Mouse (Mus musculus) liver (tissue): ENCODE measurements at regions not wholly inside any gene's neighbourhood (a gene's known extent, or its start where the extent isn't known, plus 50 kb on each side); places are given as distances from the start of the nearest gene placed in this dataset.

ENCODE experiments used
- DNase-seq: peaks from one replicate; pipeline ENCODE4 v3.0.0-alpha.2; 2020; ENCODE audit warnings: mixed read lengths

DNA sequence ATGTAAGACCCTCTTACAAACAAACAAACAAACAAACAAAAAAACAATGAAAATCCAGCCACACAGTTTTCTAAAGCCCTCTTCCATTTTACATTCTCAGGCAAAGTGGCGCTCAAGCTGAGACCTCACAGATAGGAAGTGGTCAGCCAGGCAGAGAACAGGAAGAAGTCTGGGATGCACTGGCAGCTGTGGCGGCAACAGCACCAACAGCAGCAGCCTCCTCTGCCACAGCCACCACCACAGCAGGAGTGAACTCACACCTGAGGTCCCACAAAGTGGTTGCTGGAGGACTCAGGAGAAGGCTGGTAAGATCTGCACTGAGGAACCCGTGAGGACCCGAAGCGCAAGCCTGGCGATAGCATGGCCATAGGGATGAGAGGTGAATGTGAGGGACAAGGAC, 156.3 kb downstream of the Grm4 start:
- DNase-seq, result no peak

DNA sequence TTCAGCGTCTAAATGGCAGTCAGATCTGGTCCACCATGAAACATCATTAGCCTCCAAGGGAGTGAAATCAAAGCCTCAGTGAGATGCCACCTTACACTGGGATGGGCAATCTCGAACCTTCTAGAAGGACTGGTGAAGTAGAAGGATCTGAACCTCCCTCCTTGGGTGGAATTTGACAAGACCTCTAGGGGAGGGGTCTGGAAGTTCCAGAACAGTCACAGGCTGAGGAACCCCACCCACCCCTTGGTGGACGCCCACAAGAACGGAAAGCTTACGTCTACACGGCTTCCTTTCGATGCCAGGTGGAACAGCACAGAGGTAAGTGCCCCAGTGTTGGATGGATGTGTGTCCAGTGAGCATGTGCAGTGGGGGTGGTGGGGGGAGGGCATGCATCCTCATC, 156.9 kb downstream of the Grm4 start:
- DNase-seq, result no peak

DNA sequence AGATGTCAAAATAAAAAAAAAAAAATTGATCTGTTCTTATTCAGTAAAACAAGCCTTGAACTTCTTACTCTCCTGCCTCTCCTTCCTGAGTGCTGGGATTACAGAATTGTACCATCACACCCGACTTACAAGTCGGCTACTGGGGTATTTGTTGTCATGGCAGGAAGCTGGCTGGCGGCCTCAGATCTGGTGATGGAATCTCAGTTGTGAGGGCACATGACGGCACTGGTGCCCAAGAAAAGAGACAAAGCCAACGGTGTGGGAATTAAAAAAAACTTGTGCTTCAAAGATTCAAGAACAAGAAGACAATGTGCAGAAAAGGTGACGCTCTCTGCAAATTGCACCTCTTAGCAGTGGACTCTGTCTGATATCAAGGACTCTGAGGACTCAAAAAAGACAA, 157.3 kb downstream of the Grm4 start:
- no peak for DNase-seq

DNA sequence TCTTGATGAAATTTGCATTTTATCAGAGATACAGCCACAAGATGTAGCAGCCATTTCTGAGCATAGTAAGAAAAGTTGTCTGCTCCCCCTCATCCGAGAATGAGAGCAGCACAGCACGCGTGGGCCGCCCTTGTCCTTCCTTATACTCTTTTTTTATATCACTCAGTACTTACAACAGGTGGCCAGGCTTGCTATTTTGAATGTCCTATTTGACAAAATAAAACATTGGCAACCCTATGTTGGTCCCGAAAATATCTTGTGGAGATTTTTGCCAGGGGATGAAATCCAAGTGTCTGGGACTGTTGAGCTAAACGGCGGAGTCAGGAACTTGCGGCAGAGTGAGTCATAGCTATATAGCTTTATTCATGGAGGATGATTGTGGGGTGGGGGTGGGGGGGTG, 158.0 kb upstream of the Lemd2 start:
- no peak for DNase-seq

DNA sequence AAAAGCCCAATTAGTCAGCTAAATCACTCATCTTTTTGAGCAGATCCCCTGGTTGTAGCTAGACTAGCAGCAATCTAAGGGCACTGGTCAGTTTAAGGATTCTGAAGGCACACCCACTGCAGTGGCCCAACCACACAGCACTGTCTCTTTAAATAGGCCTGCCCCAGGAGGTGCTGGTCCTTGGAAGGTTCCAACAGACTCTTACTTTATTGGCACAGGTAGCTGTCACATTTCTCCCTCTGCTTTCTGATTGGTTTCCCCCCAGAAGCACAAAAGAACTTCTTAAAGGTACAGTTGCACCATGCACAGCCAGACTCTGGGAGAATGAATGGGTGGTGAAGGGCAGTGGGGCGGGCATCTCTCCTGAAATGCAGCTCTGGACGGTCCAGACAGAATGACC, 157.1 kb upstream of the Lemd2 start:
- DNase-seq, result no peak

DNA sequence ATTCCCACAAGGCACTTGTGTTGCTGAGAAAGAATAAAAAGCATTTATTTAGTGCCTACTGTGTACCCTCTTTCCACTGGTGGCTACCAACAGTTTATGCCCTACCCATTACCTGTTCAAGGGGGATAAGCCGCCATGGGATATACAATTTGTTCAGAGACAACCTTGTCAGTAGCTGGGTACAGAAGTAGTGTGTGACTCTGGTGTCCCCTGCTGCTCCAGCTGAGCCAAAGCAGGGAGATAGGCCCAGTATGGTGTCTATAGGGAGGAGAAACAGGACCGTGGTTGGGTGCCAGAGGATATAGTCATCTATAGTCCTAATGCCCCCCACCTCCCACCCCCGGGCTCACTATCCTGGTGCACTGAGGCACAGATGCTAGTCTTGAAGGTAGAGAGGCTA, 152.6 kb upstream of the Lemd2 start:
- no peak for DNase-seq

DNA sequence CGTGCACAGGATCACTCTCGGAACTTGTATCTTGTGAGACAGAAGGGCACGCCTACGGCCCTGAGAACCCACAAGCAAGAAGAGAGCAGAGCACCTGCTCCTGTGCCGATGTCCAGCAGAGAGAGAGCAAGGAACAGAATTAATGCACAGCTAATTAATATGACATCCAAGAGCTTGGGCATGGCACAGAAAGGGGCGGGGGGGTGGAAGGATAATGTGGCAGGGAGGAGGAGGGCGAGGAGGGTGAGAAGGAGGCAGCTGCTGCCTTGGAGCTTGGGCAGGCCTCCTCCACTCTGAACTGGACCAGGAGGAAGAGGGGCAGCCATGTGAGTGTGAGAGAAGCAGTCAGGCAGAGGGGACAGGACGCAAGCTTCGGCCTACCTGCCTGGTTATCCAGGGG, 151.4 kb upstream of the Lemd2 start:
- no peak for DNase-seq

DNA sequence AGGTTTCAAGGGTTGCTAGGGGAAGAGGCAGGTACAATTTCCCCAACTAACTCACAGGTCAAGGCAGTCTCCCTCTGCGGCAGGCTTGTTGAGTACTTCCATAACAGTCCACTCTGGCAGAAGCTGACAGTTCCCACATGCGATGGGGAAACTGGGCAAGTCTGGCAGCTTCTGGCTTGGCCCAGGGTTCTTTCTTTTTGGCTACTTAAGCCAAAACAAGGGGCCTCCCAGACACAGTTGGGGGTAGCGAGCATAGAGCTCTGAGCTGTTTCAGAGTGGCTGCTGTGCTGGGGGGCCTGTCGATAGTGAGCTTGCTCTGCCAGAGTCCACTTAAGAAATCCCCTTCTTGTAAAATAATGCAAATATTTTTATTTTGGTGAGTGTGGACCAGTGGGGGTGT, 150.8 kb upstream of the Lemd2 start:
- DNase-seq, result no peak

DNA sequence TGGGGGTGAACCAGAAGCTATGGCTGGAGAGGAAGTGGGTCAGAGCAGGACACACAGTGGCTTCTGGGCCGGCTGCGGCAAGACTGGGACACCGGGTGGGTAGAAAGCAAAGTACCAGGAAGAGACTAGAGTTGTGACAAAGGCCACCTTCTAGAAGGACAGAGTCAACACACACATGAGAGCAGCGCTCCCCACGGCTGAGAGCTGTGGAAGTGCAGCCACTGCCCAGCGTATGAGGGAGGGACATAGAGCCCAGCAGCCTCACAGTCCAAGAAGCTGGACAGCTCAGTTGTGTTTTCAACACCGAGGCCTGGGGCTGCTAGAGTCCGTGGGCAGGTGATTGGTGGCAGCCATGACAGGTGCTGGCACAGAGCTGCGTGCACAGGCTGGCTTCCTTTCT, 145.6 kb upstream of the Lemd2 start:
- no peak for DNase-seq

DNA sequence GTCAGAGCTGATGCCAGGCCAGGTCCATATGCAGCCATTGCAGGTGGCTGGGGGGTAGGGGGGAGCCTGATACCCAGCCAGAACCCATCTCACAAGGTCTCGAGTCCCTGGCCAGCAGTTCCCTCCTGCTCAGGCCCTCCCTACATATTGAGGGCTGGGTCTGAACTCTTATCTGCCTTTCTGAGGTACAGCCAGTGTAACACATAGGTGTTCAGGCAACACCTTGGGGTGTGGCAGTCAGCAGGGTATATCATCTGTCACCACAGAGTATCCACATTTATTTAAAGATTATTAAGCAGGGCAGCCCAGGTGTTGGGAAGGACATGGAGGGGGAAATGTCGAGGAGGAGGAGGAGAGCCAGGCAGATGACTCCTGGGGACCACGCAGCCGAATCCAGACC, 145.2 kb upstream of the Lemd2 start:
- no peak for DNase-seq

DNA sequence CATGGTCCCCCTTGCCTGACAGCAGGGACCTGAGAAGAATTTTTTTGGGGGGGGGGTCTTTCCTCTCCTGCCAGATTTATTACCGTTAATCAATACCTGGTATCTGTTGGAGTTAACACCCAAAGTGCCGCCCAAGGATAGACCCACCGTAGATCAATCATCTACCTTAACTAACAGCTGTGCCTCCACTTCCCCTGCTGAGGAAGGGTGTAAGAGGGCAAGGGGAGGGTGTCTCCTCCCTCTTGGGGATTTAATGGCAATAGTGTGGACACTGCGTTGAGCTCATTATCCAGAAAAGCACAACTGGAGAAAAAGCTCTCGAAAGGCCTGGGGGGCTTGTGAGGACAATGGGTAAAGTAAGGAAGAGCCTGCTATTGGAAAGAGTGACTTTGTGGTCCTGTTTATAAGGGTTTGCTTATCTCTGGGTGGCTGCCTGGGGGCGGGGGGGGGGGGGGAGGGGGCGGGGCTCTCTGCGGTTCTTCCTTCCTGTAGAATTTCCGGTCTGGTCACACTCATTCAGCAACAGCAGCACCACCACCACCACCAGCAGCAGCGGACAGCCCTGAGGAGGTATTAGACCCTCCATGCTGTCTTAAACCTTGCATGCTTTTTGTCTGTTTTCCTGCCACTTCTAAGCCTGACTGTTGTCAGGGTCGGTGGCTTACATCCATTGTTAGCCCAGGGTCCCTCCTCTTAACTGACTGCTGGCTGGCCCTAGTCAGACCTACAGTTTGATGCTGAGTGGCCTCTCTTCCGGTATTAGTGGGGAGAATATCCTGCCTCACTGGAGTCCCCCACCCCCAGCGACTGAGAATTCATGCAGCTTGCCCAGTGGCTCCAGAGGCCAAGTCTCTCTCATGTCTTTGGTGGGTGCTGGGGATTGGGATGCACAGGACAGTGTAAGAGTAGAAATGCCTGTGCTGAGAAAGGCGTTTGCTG, 138.0 kb upstream of the Lemd2 start:
- peak; percentile 60 for DNase-seq

DNA sequence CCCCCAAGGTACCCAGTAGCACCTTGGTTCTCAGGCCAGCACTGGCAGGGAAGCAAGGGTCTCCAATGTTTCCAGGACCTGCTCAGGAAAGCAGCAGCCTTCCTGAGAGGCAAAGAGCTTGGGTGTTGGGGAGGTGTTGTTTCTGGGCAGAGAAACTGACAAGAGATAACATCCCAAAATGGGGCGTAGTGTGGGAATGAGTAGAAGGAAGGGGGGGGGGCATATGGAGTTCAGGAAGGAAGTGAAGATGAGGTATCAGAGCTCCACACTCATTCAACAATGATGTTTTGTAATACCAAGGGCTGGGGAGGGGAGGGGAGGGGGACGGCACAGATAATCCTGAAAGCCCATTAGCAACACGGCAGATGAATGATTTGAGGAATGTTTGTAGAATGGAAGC, 135.6 kb upstream of the Lemd2 start:
- no peak for DNase-seq

DNA sequence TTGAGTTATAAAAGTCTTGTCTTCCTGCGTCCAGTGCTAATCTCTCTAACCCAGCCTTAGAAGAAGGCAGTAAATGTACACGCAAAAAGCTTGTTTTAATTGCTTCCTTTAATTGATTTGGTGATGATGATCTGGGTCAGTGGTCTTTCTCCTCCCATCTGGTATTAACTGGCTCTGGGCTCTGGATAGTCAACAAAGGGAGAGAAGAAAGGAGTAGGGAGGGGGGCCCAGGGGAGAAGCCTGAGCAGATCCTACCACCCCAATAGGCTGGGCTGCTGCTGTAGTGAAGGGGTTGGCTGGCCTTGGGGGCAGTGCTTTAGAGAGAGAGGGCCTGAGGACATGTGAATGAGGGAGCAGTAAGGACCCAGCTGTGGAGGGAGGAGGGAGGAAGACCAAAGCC, 135.0 kb upstream of the Lemd2 start:
- no peak for DNase-seq

DNA sequence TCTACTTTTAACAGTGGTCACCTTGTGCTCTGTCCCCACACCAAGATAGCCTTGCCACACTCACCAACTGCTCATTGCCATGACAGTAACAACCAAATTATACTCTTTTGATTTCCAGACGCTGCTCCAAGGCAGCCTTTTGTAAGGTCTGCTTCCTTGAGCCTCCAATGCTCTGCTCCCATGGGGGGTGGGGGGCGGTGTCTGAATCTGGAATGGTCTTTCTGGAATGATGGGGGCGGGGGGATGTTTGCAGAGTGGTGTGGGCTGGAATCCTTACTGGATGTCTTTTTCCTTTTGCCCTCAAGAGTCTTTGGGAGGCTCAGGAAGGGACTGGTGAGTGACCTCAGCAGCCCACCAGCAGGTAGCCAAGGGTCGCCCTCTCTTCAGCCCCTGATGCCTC, 131.4 kb upstream of the Lemd2 start:
- no peak for DNase-seq

DNA sequence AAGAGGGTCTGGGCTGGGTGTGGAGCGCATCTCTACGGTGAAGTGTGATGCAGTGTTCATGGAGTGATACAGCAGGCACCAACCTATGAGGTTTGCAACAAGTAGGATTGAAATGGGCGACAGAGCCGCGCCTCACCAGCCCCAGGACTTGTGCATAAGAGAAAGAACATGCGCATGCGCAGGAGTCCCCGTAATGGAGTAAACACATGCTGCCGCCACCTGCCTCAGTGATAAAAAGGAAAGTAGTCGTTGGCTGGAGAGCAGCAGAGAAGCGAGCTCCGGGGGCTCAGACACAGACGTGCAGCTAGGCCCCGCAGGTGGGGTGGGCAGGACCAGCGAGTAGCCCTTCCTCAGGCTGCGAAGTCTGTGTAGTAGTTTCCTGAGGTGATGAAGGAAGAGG, 129.3 kb upstream of the Lemd2 start:
- peak; percentile 15 for DNase-seq

DNA sequence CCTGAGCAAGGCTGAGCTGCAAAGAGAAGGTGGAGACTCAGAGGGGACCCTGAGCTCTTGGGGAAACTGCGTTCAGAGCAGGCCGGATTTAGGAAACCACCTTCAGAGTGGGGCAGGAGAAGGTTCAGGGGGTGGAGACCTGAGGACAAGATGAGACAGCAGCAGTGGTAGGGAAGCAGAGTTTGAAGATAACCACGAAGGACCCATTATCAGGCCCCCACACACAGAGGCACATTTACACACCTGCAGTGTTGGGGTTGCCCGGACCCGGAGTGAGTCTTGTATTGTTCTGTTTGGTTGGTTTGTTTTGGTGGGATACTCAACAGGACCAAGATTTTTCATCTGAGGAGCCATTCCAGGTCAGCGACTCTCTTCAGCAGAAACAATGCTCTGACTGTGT, 128.9 kb upstream of the Lemd2 start:
- peak; percentile 23 for DNase-seq

DNA sequence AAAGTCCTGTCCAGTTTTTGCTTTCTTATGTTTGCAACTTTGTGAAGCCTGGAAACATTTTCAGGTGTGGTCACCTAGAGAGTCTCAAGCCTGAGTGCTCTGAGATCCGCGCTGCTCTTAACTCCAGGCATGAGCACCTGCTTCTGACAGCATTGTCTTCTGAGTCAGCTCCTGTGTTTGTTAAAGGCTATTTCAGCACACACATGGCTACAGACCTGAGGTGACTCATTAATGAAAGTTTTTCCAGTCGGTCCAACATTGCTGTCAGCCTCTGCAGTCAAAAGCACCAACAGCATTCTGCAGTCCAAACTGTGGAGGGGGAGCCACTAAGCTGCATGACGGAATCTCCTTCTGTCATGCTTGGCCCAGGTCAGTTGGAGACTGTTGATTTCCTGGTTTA, 127.8 kb upstream of the Lemd2 start:
- DNase-seq, result no peak

DNA sequence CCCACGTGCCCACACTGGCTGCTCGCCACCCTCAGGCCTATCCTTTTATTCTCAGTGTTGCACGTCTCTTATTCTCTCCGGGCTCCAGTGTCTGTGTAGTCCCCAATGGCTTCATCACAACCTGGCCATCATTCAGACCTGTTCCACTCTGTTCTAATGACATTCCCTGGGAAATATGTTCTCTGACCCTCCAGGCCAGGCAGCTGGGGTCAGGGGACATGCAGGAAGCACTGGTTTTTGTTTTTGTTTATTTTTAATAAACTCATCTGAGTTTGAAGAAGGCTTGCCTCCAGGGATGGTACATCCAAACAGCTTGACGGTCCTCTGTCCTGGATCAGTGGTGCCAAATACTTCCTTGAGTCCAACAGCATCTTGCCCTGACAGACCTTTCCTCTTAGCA, 127.4 kb upstream of the Lemd2 start:
- DNase-seq, result no peak

DNA sequence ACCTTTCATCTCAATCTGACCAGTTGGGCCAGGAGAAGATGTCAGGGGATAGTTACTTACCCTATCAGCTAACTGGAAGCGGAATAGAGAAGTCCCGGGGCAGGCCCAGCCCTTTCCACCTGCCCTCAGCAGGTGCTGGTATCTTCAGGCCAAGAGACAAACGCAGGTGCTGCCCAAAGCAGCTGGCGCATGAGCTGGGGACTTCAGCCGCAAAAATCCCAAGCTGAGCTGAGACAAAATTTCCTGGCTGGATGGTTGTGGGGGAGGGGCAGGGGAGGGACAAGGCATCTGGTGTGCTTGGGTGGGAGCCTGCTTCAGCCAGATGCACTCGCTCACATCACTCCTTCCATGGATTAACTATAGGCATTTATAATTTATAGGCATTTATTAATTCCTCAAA, 125.5 kb upstream of the Lemd2 start:
- DNase-seq, result no peak

DNA sequence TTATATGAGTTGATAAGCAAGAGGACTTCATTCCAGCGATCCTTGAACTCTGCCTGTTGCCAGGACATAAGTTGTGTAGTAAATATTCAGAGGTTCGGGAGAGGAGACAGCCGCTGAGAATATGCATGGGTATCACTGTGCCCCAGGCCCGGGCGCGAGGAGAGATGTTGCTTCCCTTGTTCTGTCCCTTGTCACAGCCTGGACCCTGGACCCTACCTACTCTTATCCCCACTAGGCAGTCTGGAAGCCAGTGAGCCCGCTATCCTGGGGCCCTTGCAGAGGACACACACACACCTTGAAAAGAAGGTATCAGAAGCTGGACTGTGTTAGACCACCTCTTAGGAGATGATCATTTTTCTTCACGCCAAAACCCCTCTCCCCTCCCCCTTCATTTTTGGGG, 124.9 kb upstream of the Lemd2 start:
- DNase-seq, result no peak

DNA sequence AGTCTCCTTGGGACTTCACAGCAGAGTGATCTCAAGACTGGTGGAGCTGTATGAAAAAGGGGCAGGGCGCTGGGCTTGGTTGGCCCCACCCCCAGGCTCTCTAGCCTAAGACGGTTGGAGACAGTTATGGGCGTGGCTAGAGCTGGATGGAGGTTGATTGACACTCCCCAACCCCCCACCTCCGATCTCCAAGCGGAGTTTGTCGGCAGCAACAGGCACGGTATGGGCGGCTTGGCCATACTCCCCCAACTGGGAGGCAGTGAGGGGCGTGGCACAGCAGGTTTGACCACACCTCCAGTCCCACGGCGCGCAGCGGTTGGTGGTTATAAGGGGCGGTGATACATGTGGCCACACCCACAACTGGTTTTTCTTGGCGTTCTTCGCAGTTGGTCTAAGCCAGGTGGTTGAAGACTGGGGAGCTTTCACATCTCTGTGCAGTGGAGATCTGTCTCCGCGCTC, 120.8 kb upstream of the Lemd2 start:
- DNase-seq, result peak; percentile 87

DNA sequence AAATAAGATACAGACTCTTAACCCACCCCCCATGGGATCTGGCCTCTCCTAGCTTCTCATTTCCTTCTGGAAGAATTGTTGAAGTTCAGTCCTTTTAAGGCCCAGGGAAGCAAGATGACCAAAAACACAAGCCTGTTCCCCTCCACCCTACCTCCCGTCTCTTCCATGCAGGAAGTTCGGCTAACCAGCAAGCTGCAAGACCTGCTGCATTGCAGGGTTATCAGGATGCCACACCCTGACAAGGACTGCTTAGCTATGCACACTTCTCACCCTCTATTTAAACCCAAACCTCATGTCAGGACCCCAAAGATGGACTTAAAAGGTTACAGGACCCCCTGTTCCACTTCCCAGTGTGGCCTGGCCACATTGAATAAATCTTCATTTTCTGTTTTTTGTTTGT, 119.2 kb upstream of the Lemd2 start:
- DNase-seq, result no peak

DNA sequence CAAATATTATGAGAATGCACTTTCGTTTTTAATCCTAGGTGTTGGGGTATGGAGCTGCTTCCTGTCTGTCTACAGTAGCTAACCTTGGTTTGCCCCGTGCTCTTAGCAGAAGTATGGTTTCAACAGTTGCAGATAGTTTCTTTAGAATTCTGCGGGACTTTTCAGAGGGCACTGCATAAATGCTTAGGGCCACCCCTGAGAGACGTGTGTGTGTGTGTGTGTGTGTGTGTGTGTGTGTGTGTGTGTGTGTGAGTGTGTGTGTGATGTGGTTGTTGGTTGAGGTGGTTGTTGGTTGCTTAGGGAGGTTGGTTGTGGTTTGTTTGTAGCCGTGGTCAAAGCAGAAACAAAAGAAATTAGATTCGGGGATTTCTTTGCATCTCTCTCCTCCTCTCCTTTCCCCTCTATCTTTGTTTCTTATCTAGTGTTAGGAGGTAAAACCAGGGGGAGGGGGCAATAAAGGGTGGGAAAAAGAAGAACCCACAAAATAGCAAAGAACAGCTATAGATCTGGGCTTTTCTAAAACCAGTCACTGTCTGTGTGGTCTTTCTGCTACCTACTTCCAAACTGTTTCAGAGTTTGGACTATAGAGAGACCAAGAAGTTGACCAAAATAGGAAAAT, 118.7 kb upstream of the Lemd2 start:
- DNase-seq, result no peak

DNA sequence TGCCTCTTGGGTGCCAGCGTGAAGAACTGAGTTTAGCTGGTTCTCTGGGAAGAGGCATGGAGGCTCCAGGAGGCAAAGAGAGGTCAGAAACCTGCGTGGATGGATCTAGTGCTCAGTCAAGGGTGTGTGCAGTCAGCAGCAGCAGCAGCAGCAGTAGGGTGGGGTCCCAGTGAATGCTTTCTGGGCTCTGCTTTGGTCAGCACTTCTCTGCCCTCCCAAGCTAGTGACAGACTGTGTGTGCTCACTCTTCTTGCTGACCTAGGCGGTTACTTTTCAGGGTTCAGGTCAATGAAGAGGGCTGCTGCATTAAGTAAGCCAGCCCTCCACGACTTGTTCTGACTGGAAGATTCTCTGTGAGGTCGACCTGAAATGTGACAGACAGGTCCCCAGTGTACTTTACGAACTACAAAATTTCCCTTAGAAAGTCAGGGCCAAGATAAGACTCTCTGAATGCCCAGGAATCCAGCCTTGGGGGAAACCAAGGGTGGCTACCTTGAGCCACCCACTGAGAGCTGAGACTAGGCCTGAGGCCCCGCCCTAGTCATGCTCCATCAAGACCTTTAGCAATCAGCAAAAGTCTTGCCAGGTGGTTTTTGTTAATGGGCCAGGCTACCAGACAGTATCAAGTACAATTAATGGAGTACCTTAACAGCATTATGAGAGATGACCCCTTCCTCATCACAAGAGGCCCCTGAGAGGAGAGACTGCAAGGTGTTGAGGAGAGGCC, 114.9 kb upstream of the Lemd2 start:
- DNase-seq, result no peak
